30 mouse cellular contexts compared by ENCODE assay signal in genomic region chr5:143135042-143135441, GRCm38 (mm10). TPM values are rescaled to one million over a fixed set of nuclear protein-coding genes. Genes with fewer than 3 reads are reported as not detected.
DNase-seq lines count a peak whose midpoint lies in the region; ATAC-seq lines count a peak whose summit lies in the region.
"Had no signal": no experiment of that assay in that cellular context is flagged by ENCODE, and none has a peak within 500 bp of the region (broad histone marks: within the 10 kb centered on the region; RNA-seq: fewer than 3 reads in every experiment).

No protein-coding gene starts in this region.

- ATAC-seq in erythroid progenitor cell, adult 5-6 weeks (replicated peaks; ENCODE audit: low FRiP score, poor library complexity, severe bottlenecking), result peak; percentile 77
- ATAC-seq: forebrain, embryonic 15.5 days had no signal

- H3K27me3 ChIP-seq in limb, embryonic 10.5 days (ENCODE audit: low read depth, poor library complexity, severe bottlenecking), result no peaks in the 10 kb centered on the region
- H3K27me3 ChIP-seq: embryonic facial prominence, embryonic 12.5 days; forebrain, embryonic 15.5 days; midbrain, embryonic 12.5 days; neural tube, embryonic 13.5 days had no signal

- no peaks in the 10 kb centered on the region for H3K36me3 ChIP-seq in limb, embryonic 10.5 days
- H3K36me3 ChIP-seq: embryonic facial prominence, embryonic 12.5 days; forebrain, embryonic 15.5 days; midbrain, embryonic 12.5 days; neural tube, embryonic 13.5 days had no signal

- no peak overlapping the region for H3K27ac ChIP-seq in limb, embryonic 10.5 days
- H3K27ac ChIP-seq: embryonic facial prominence, embryonic 12.5 days; forebrain, embryonic 15.5 days; macrophage; midbrain, embryonic 12.5 days; neural tube, embryonic 13.5 days had no signal

- 93% methylated on average over 7 of the region's 7 CpGs for WGBS in limb, embryonic 10.5 days

- no peak overlapping the region for H3K4me3 ChIP-seq in limb, embryonic 10.5 days
- H3K4me3 ChIP-seq: embryonic facial prominence, embryonic 12.5 days; forebrain, embryonic 15.5 days; midbrain, embryonic 12.5 days; neural tube, embryonic 13.5 days had no signal

- peak; percentile 10 to 18 for DNase-seq in adrenal gland, postnatal 36 days
- DNase-seq in adrenal gland, adult 8-10 months, result no peak
- DNase-seq in A20 (ENCODE audit: low read depth, low spot score) (peak; percentile 13), NIH3T3 (ENCODE audit: low read depth) (peak; percentile 58)
- DNase-seq in right cerebral cortex, adult 2 months (ENCODE audit: low spot score in 2 of 2), result no peak
- no peak for DNase-seq in limb, embryonic 10.5 days (ENCODE audit: low spot score)
- DNase-seq in cerebellum, postnatal 10 days, result no peak
- DNase-seq: adrenal gland, postnatal 14 days; cerebellum, adult 8-10 months; kidney, adult 11 months; kidney, postnatal 10 days; right cerebral cortex, postnatal 14 days; spleen, adult 18-20 months; thymus, postnatal 36 days had no signal

- H3K4me1 ChIP-seq in limb, embryonic 10.5 days, result no peaks in the 10 kb centered on the region
- H3K4me1 ChIP-seq: embryonic facial prominence, embryonic 12.5 days; forebrain, embryonic 15.5 days; midbrain, embryonic 12.5 days; neural tube, embryonic 13.5 days had no signal

- no peaks in the 10 kb centered on the region for H3K9me3 ChIP-seq in limb, embryonic 10.5 days (replicated peaks)
- H3K9me3 ChIP-seq: embryonic facial prominence, embryonic 12.5 days; forebrain, embryonic 15.5 days; midbrain, embryonic 12.5 days; neural tube, embryonic 13.5 days had no signal

RNA-seq across cellular contexts. Expression of gene Olfr718-ps1, which starts 12.3 kb away (rescaled TPM):
- total RNA-seq in adrenal gland, postnatal 36 days (2021), result under 1 TPM in 1 of 2 experiments, not detected in 1; 0.07 TPM
- under 1 TPM in 3 of 4 experiments, not detected in 1; 0.06 to 0.22 (median 0.11) TPM for total RNA-seq in adrenal gland, adult 8-10 months (2022)
- total RNA-seq in erythroid progenitor cell, adult 5-6 weeks (2015; ENCODE audit: low replicate concordance), result not detected in 2 replicates
- not detected in 2 replicates for total RNA-seq in erythroid progenitor cell, adult 5-6 weeks (2017; ENCODE audit: low replicate concordance)
- polyA plus RNA-seq in limb, embryonic 10.5 days (2016; fragmentation: Nextera tagmentation; extraction: Ambion mirVana), result 0.06 TPM in 1 of 2 replicates, not detected in the other
- total RNA-seq: adrenal gland, postnatal 14 days; liver, adult 2 months had no signal
- polyA plus RNA-seq: cortical plate, adult 2 months; forebrain, embryonic 15.5 days; heart, postnatal 0 days; hindbrain, embryonic 11.5 days; liver, adult 2 months; lung, embryonic 16.5 days; macrophage; midbrain, embryonic 12.5 days had no signal

RNA-seq across cellular contexts. Expression of gene Rnf216, which starts 22.2 kb away (rescaled TPM):
- total RNA-seq in adrenal gland, postnatal 36 days (2021), result 10 to 100 TPM; 38.4 to 48.7 TPM
- 10 to 100 TPM; 41.7 to 58.3 (median 53.6) TPM for total RNA-seq in adrenal gland, adult 8-10 months (2022)
- 31.0 and 33.1 TPM in 2 replicates for total RNA-seq in erythroid progenitor cell, adult 5-6 weeks (2015; ENCODE audit: low replicate concordance)
- total RNA-seq in erythroid progenitor cell, adult 5-6 weeks (2017; ENCODE audit: low replicate concordance), result 31.1 and 45.7 TPM in 2 replicates
- polyA plus RNA-seq in limb, embryonic 10.5 days (2016; fragmentation: Nextera tagmentation; extraction: Ambion mirVana), result 48.1 and 51.5 TPM in 2 replicates

RNA-seq across cellular contexts. Expression of gene Rbak, which starts 45.5 kb away (rescaled TPM):
- 10 to 100 TPM; 11.3 to 11.7 TPM for total RNA-seq in adrenal gland, postnatal 36 days (2021)
- 10 to 100 TPM; 10.9 to 22.2 (median 17.2) TPM for total RNA-seq in adrenal gland, adult 8-10 months (2022)
- 1.4 and 3.4 TPM in 2 replicates for total RNA-seq in erythroid progenitor cell, adult 5-6 weeks (2015; ENCODE audit: low replicate concordance)
- total RNA-seq in erythroid progenitor cell, adult 5-6 weeks (2017; ENCODE audit: low replicate concordance), result 0.39 and 1.4 TPM in 2 replicates
- 14.3 and 19.3 TPM in 2 replicates for polyA plus RNA-seq in limb, embryonic 10.5 days (2016; fragmentation: Nextera tagmentation; extraction: Ambion mirVana)

RNA-seq across cellular contexts. Expression of gene Spdye4b, which starts 45.8 kb away (rescaled TPM):
- total RNA-seq in adrenal gland, postnatal 36 days (2021), result not detected
- total RNA-seq in adrenal gland, adult 8-10 months (2022), result not detected
- total RNA-seq in erythroid progenitor cell, adult 5-6 weeks (2015; ENCODE audit: low replicate concordance), result not detected in 2 replicates
- total RNA-seq in erythroid progenitor cell, adult 5-6 weeks (2017; ENCODE audit: low replicate concordance), result not detected in 2 replicates
- polyA plus RNA-seq in limb, embryonic 10.5 days (2016; fragmentation: Nextera tagmentation; extraction: Ambion mirVana), result not detected in 2 replicates
- total RNA-seq: adrenal gland, postnatal 14 days; gastrocnemius, postnatal 4 days; layer of hippocampus, adult 18-20 months; left cerebral cortex, adult 18-20 months; left cerebral cortex, postnatal 36 days; liver, adult 2 months had no signal
- polyA plus RNA-seq: cortical plate, adult 2 months; embryonic facial prominence, embryonic 12.5 days; forebrain, embryonic 15.5 days; heart, postnatal 0 days; hindbrain, embryonic 11.5 days; liver, adult 2 months; macrophage; midbrain, embryonic 12.5 days; neural tube, embryonic 13.5 days; stomach, embryonic 14.5 days had no signal

Comparison
In these comparisons a context has a peak if more than half of its experiments do, and no peak if none do; other contexts are left out.
1. DNase-seq: peak in adrenal gland, postnatal 36 days (2 of 2), A20 (single experiment) and NIH3T3 (single experiment); none in adrenal gland, adult 8-10 months (single experiment), right cerebral cortex, adult 2 months (0 of 2), limb, embryonic 10.5 days (single experiment) and cerebellum, postnatal 10 days (0 of 2).